Mouse (Mus musculus) adrenal gland, adult 2 months (tissue): ENCODE measurements around the gene Rbm18. TPM values are rescaled to one million over a fixed set of nuclear protein-coding genes. Genes with fewer than 3 reads are reported as not detected.
"Not testable (repeated sequence)": the region's sequence is repeated elsewhere in the genome, so short reads cannot be mapped to it uniquely, and the experiment has no call there.

Source experiments
- DNase-seq: peaks from one replicate; pipeline ENCODE4 v3.0.0; 2021
- long read RNA-seq: library from polyadenylated mRNA; stranded (forward); transcript quantifications from one replicate; pipeline ENCODE4 v2.0.0, GENCODE M21; 2021
- polyA plus RNA-seq: library from polyadenylated mRNA; depleted of rRNA; stranded (reverse); fragments of >200 nt; gene quantifications from 2 replicates; pipeline ENCODE4 v1.2.3, GENCODE M21; 2012; rRNA removed
- total RNA-seq, 2 experiments: library from RNA; stranded (reverse); gene quantifications; 2 replicates each; pipeline ENCODE4 v1.2.3; 2021

The Rbm18 gene
- 10 to 100 TPM; 27.0 to 27.1 TPM for total RNA-seq
- polyA plus RNA-seq: 3.2 and 3.6 TPM in 2 replicates
- long read RNA-seq, transcript Rbm18-201 (6 exons, 2,617 nt): major isoform, 19 of 22 reads
- long read RNA-seq, partial matches to known transcripts: 0 of 22 reads
- long read RNA-seq, other reads (novel, unspliced or antisense): 1 of 22 reads

DNA sequence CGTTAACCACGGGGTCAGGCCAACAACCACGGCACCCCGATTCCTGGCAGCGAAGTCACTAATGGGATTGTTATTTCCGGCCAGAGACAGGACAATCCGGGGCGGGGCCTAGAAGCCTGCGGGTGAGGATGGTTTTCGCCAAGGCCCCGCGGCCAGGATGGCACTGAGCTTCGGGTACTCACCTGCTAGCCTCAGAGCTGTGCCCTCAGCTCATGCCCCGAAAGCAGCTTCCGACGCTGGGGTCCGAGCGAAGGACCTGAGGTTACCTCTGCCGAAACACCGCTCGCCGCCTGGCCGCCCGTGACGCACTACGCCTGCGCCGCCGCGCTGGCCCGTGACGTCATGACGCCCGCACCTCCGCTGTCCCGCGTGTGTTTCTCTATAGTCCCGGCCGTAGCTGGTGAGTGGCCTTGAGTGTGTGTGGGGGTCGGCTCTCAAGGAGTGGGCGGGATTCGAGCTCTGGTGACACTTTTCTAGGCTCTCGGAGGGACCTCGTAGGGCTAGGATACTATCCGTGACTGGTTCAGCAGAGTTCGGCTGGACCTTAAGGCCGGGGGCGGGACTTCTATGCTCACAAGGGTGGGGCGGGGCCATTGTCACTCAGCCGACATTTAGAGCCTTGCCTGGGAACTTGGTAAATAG lies at the start of gene Rbm18, which contains the start of gene Mrrf:
TSS of gene Rbm18 (minus strand) at position 474 of the 642 bp plus-strand sequence.
TSS of gene Mrrf (plus strand) at position 90 of the 642 bp plus-strand sequence.
- DNase-seq: peak; percentile 96

GRCm38 (mm10) chr2:36184876-36185275 lies 48.3 kb upstream of the Rbm18 start:
- no peak for DNase-seq

DNA sequence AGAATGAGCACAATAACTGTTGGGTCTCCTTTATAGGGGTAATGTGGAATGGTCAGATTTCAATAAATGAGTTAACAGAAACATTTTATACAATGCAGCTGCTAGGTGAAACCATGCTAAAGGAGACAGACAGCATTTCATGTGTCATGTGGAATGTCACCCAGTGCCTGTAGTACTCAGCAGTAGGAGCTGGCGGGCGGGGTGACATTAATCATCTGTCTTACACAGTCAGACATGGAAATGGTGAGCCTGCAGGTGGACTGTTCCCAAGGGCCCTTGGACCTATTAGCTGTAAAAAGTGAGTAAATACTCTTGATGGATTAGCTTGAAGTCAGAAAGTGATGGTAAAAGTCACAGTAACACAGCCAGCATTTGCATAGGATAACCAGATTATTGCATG lies 47.6 kb upstream of the Rbm18 start:
- no peak for DNase-seq

DNA sequence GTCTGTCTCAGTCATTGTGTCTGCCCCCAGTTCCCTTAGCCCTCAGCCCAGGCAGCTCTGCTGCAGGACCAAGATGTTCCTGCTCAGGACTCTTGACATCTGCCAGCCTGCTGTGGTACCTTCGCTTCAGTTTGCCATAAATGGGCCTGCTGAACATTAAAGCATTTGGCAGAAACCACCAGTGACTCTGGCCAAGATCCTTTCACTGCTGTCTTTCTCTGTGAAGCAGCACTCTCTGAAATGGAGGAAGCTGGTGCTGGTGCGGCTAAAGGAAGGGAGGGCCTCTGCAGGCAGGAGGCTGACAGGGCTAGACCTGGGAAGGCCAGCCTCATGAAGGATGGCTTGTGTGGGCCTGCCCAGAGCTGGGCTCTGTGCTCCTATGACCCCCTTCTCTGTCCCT lies 46.7 kb upstream of the Rbm18 start:
- DNase-seq: no peak

DNA sequence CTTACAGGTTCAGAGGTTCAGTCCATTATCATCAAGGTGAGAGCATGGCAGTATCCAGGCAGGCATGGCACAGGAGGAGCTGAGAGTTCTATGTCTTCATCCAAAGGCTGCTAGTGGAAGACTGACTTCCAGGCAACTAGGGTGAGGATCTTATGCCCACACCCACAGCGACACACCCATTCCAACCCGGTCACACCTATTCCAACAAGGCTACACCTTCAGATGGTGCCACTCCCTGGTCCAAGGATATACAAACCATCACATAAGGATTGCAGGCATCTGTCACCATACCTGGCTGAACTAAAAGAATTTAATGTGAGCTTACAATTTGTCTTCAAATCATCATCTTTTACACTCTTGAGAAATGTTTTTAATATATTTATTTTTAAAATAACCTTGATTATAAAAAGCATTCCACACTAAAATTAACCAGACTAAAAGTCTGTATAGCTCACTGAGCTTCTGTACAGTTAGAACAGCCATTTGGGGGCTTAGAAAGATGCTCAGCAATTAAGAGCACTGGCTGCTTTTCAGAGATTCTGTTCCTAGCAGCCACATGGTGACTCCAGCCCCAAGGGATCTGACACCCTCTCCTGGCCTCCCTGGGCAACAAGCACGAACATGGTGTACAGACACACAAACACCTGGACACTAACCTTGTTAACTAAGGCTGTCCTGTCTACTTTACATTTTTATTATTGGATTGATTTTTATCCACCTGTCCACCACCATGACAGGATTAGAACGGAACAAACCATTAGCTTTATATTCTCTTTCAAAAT lies 45.2 kb upstream of the Rbm18 start:
- not testable (repeated sequence) for DNase-seq

- no peak for DNase-seq
These were observed 42.9 kb upstream of the Rbm18 start for GRCm38 (mm10) chr2:36179487-36179886.

- no peak for DNase-seq
These were observed 36.0 kb upstream of the Rbm18 start for GRCm38 (mm10) chr2:36172574-36172973.

DNA sequence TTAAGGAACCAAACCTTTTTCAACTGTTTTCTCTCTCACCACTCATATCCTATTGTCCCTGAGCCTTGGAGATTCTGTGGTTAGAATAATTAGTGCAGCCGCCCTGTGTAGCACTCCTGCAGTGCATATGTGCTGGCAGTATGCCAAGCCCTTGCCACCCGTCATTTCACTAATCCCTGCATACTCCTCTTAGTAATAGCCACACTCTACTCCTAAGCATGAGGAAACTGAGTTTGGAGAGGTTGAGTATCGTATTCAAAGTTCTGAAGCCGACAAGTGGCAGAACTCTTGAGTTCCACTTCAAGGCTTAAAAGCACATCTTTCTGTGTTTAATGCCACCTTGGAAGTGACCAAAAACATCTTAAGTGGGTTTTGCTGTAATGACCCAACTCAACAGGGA lies 35.6 kb upstream of the Rbm18 start:
- no peak for DNase-seq

GRCm38 (mm10) chr2:36169176-36169575 lies 32.6 kb upstream of the Rbm18 start:
- no peak for DNase-seq

DNA sequence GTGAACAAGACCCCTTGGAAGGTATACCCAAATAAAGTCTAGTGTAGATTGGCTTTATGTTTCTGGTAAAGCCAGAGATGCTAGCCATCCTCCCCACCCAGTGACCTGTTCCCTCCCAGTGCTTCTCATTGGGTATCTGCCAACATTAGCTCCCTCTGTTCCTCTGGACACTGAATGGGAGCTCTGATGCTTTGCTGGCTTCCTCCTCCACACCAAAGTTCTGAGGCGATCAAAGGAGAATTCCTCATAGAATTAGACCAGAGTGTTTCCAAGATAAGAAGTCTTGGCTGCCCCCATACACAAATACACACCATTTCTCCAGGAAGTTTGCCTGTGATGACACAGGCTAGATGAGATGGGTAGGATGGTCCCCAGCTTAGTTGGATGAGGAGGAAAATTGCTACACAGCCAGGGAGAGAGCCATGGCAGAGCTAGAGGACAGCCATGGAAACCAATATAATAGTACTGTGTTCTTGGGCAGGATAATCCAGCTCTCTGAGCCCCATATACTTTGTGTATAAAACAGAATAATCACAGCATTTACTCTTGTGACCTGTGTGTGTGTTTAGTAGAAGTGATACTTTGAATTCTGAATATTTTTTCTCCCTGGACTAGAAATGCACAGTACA lies 31.5 kb upstream of the Rbm18 start:
- no peak for DNase-seq

DNA sequence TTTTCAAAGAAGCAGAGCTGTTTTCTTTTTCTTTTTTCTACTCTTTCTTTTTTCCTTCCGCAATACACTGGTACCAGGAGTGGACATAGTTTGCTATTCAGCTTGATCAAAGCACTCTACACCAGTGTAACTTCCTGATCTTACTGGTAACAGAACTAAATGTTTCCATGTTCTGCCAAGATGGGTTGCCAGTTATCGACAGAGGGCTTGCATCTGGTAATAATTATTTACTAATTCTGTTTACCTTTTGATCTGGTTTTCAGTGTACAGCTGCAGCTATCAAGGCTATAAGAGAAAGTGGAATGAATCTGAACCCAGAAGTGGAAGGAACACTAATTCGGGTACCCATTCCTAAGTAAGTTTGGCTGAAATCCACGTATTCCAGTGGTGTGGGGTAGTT lies 22.8 kb upstream of the Rbm18 start:
- DNase-seq: no peak

DNA sequence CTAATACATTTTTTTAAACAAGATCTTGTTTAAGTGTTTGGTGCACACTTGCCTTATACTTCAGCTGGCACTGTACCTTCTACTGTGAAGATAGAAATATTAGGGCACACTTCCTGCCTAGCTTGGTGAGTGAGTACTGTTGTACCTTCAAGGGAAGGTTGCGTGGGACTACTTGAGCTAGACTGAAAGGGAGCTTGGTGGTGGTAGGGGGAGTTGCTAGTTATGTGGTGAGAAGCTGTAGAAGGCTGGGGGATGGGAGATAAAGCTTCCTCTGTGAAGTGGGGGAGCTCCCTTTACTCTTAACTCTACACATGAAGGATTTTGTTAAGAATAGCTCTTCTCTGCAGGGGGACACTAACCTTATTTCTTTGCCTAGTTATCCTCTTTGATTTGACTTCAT lies 20.9 kb upstream of the Rbm18 start:
- no peak for DNase-seq

GRCm38 (mm10) chr2:36152401-36152800 lies 15.8 kb upstream of the Rbm18 start:
- DNase-seq: not testable (repeated sequence)

DNA sequence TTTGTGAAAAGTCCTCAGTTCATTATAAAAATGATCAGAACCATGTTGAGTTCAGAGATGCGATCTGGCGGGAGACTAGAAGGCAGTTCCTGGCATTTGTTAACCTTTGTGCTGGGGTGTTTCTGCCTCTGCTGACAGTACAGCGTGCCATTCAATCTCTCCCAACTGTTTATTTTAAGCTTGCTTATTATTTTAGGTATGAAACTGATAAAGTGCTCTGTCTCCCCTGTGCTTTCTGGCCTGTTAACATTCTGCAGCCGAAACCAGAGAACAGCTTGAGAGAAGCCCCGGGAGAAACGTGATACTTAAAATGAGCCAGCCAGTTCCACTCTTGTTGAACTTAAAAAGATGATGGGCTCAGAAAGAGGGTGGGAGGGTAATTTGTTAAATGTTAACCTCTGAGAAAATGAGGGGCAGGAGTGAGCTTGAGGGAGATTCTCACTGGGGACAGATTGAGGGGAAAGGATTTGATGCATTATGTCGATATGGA lies 12.3 kb upstream of the Rbm18 start:
- no peak for DNase-seq

- DNase-seq: no peak
These were observed 2.5 kb upstream of the Rbm18 start for GRCm38 (mm10) chr2:36139096-36139495.

GRCm38 (mm10) chr2:36135887-36136286 lies 686 bp downstream of the Rbm18 start:
- no peak for DNase-seq

GRCm38 (mm10) chr2:36129051-36129450 lies 7.5 kb downstream of the Rbm18 start:
- DNase-seq: no peak

- no peak for DNase-seq
These were observed 8.6 kb downstream of the Rbm18 start for GRCm38 (mm10) chr2:36127973-36128372.

DNA sequence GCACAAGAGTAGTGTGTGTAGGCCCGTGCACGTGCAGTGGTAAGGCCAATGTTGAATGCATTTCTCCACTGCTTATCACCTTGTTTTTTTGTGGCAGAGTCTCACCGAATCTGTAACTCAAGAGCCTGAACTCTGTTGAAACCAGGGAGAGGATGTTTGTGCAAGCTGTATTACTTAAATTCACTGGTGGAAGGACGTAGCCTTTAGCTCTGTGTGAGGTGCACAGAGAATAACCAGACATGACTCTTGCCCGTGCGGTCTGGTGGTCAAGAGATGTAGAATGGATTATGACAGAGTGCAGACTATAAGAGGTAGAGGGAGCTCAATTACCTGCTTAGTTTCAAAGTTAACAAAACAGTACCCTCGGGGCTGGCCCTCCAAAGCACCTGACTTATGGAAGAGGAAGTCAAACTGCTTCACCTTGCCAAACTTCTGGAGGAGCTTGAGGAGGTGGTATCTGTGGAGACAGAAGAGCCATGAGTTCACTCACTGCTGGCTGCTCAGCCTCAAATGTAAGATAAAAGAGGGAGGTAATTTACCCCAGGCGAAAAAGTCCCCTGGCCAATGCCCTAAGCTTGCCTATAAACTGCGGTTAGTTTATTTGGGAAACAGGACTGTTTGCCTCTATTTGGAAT lies 9.7 kb downstream of the Rbm18 start:
- DNase-seq: no peak

- DNase-seq: no peak
These were observed 23.9 kb downstream of the Rbm18 start for GRCm38 (mm10) chr2:36112632-36113031.

- no peak for DNase-seq
These were observed 28.0 kb downstream of the Rbm18 start for GRCm38 (mm10) chr2:36108615-36109014.
